Mouse (Mus musculus): ENCODE measurements around the gene Ppp1r14d. TPM values are rescaled to one million over a fixed set of nuclear protein-coding genes. Genes with fewer than 3 reads are reported as not detected.

Ppp1r14d gene
- total and polyA plus RNA-seq, 3 experiments = not detected

DNA sequence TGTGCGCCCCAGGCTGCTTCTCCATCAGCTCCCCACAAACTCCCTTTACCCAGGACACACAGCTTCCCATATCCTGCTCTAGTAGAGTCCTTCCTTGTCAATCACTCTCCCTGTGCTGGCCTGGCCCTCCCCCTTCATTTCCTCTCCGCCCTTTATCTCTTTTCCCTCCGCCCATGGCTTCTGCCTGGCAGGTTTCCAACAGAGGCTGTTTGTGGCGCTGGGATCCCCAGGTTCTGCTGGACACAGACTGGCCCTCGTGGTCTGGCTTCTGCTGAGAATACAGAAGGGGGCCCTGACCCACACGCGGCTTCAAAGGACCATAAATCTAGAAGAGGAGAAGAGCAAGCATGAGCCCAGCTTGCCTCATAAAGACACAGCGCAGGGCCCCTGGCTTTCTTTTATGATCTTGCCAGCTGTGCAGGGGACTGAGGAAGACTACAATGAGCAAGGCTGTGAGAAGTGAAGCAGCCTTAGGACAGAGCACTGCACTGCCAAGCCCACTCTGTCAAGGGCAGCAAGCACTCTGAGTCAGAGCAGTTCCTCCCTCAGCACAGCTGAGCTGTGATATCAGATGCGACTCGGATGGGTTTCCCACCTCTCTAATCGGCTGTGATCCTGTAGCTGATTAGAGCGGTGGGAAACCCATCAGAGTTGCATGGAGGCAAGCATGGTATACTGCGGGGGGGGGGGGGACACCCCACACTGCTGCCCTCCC, 56.7 kb downstream of the Ppp1r14d start:
- H3K27ac ChIP-seq = no peak overlapping the region
- TF ChIP-seq EP300 (IDR thresholded peaks at IDR 0.05; ENCODE audit: insufficient read depth, low read depth, low read length) (no peak), POLR2A (IDR thresholded peaks at IDR 0.05; ENCODE audit: insufficient read depth, low read depth, low read length) (no peak)
- H3K4me3 ChIP-seq = no peak overlapping the region

GRCm38 (mm10) chr2:119172446-119172845, 57.3 kb downstream of the Ppp1r14d start:
- peaks cover 1% of the 10 kb centered on the region for H3K4me1 ChIP-seq (ENCODE audit: control insufficient read depth, insufficient read depth, low read length)
- intact Hi-C loops (cut with DNase I) = no loop called here
- no peak overlapping the region for H3K4me3 ChIP-seq
- no peak overlapping the region for H3K27ac ChIP-seq
- H3K36me3 ChIP-seq (ENCODE audit: control insufficient read depth, insufficient read depth, low read length) = no peaks in the 10 kb centered on the region
- no peaks in the 10 kb centered on the region for H3K27me3 ChIP-seq (ENCODE audit: control insufficient read depth, insufficient read depth, low read length)
- TF ChIP-seq EP300 (IDR thresholded peaks at IDR 0.05; ENCODE audit: insufficient read depth, low read depth, low read length) (no peak), POLR2A (IDR thresholded peaks at IDR 0.05; ENCODE audit: insufficient read depth, low read depth, low read length) (no peak), CTCF (IDR thresholded peaks at IDR 0.05) (no peak)
- H3K9ac ChIP-seq (ENCODE audit: low read depth, low read length) = no peak overlapping the region
- 85% methylated on average over 7 of the region's 7 CpGs for WGBS
- H3K79me2 ChIP-seq (replicated peaks; ENCODE audit: control insufficient read depth, insufficient read depth, low read length) = no peaks in the 10 kb centered on the region
- DNase-seq = no peak

More for the DNA sequence above, 56.7 kb downstream of the Ppp1r14d start:
- DNase-seq = peak; percentile 76 to 77
- Histone ChIP-seq H3K27me3 (ENCODE audit: control insufficient read depth, insufficient read depth, low read length) (no peaks in the 10 kb centered on the region), H3K9ac (ENCODE audit: low read depth, low read length) (no peak overlapping the region), H3K4me1 (ENCODE audit: control insufficient read depth, insufficient read depth, low read length) (peaks cover 1% of the 10 kb centered on the region), H3K36me3 (ENCODE audit: control insufficient read depth, insufficient read depth, low read length) (no peaks in the 10 kb centered on the region), H3K79me2 (replicated peaks; ENCODE audit: control insufficient read depth, insufficient read depth, low read length) (no peaks in the 10 kb centered on the region)
- intact Hi-C loops (cut with DNase I) = no loop called here
- 18% methylated on average over 13 of the region's 13 CpGs for WGBS

GRCm38 (mm10) chr2:119171574-119171973, 58.1 kb downstream of the Ppp1r14d start:
- DNase-seq = no peak
- no peaks in the 10 kb centered on the region for H3K36me3 ChIP-seq (ENCODE audit: control insufficient read depth, insufficient read depth, low read length)
- no peak overlapping the region for H3K4me3 ChIP-seq
- no peak for TF ChIP-seq EP300 (IDR thresholded peaks at IDR 0.05; ENCODE audit: insufficient read depth, low read depth, low read length)
- no peak for TF ChIP-seq CTCF (IDR thresholded peaks at IDR 0.05)
- TF ChIP-seq POLR2A (IDR thresholded peaks at IDR 0.05; ENCODE audit: insufficient read depth, low read depth, low read length) = no peak
- H3K79me2 ChIP-seq (replicated peaks; ENCODE audit: control insufficient read depth, insufficient read depth, low read length) = no peaks in the 10 kb centered on the region
- H3K27me3 ChIP-seq (ENCODE audit: control insufficient read depth, insufficient read depth, low read length) = no peaks in the 10 kb centered on the region
- no peak overlapping the region for H3K27ac ChIP-seq
- intact Hi-C loops (cut with DNase I) = no loop called here
- peaks cover 7% of the 10 kb centered on the region for H3K4me1 ChIP-seq (ENCODE audit: control insufficient read depth, insufficient read depth, low read length)
- WGBS = 57% methylated on average over 8 of the region's 8 CpGs
- H3K9ac ChIP-seq (ENCODE audit: low read depth, low read length) = no peak overlapping the region

GRCm38 (mm10) chr2:119170282-119170681, 59.4 kb downstream of the Ppp1r14d start:
- WGBS = 90% methylated on average over 2 of the region's 2 CpGs
- intact Hi-C loops (cut with DNase I) = no loop called here
- Histone ChIP-seq H3K27ac (no peak overlapping the region), H3K36me3 (ENCODE audit: control insufficient read depth, insufficient read depth, low read length) (no peaks in the 10 kb centered on the region), H3K4me3 (no peak overlapping the region), H3K9ac (ENCODE audit: low read depth, low read length) (no peak overlapping the region), H3K27me3 (ENCODE audit: control insufficient read depth, insufficient read depth, low read length) (no peaks in the 10 kb centered on the region), H3K79me2 (replicated peaks; ENCODE audit: control insufficient read depth, insufficient read depth, low read length) (no peaks in the 10 kb centered on the region), H3K4me1 (ENCODE audit: control insufficient read depth, insufficient read depth, low read length) (peaks cover 7% of the 10 kb centered on the region)
- no peak for DNase-seq
- TF ChIP-seq EP300 (IDR thresholded peaks at IDR 0.05; ENCODE audit: insufficient read depth, low read depth, low read length) (no peak), POLR2A (IDR thresholded peaks at IDR 0.05; ENCODE audit: insufficient read depth, low read depth, low read length) (no peak), CTCF (IDR thresholded peaks at IDR 0.05) (no peak)

Other genes starting within 250 kb of the Ppp1r14d start
- 10 to 100 TPM in 1 of 2 experiments, 1 to 10 TPM in 1; 9.7 to 10.9 TPM for gene Ccdc32, start 200.5 kb downstream of the Ppp1r14d start, total RNA-seq (2021)
- 5.2 and 10.8 TPM in 2 replicates for gene Ccdc32, start 200.5 kb downstream of the Ppp1r14d start, polyA plus RNA-seq (2012; rRNA removed)
- gene Rpusd2, start 195.1 kb downstream of the Ppp1r14d start, total RNA-seq (2021) = 1 to 10 TPM; 4.1 to 5.1 TPM
- gene Rpusd2, start 195.1 kb downstream of the Ppp1r14d start, polyA plus RNA-seq (2012; rRNA removed) = 3.4 and 5.7 TPM in 2 replicates
- gene Knl1, start 182.8 kb downstream of the Ppp1r14d start, total RNA-seq (2021) = under 1 TPM; 0.39 to 0.48 TPM
- gene Knl1, start 182.8 kb downstream of the Ppp1r14d start, polyA plus RNA-seq (2012; rRNA removed) = 0.02 and 0.06 TPM in 2 replicates
- under 1 TPM; 0.44 to 0.48 TPM for gene Rad51, start 117.1 kb downstream of the Ppp1r14d start, total RNA-seq (2021)
- gene Rad51, start 117.1 kb downstream of the Ppp1r14d start, polyA plus RNA-seq (2012; rRNA removed) = 0.70 and 1.0 TPM in 2 replicates
- gene Rmdn3, start 72.9 kb downstream of the Ppp1r14d start, total RNA-seq (2021) = 10 to 100 TPM; 20.0 to 20.1 TPM
- gene Rmdn3, start 72.9 kb downstream of the Ppp1r14d start, polyA plus RNA-seq (2012; rRNA removed) = 9.0 and 12.4 TPM in 2 replicates
- 10 to 100 TPM in 1 of 2 experiments, 1 to 10 TPM in 1; 8.0 to 10.2 TPM for gene Gchfr, start 62.1 kb downstream of the Ppp1r14d start, total RNA-seq (2021)
- 19.3 and 28.8 TPM in 2 replicates for gene Gchfr, start 62.1 kb downstream of the Ppp1r14d start, polyA plus RNA-seq (2012; rRNA removed)
- gene Gm14137, start 55.4 kb downstream of the Ppp1r14d start, total RNA-seq (2021) = not detected
- 0.04 TPM in 1 of 2 replicates, not detected in the other for gene Gm14137, start 55.4 kb downstream of the Ppp1r14d start, polyA plus RNA-seq (2012; rRNA removed)
- gene Zfyve19, start 21.3 kb downstream of the Ppp1r14d start, total RNA-seq (2021) = 10 to 100 TPM in 1 of 2 experiments, 1 to 10 TPM in 1; 8.5 to 11.6 TPM
- gene Zfyve19, start 21.3 kb downstream of the Ppp1r14d start, polyA plus RNA-seq (2012; rRNA removed) = 17.1 and 25.2 TPM in 2 replicates
- gene Dnajc17, start 21.1 kb downstream of the Ppp1r14d start, total RNA-seq (2021) = 10 to 100 TPM in 1 of 2 experiments, 1 to 10 TPM in 1; 9.3 to 10.1 TPM
- 2.5 and 4.1 TPM in 2 replicates for gene Dnajc17, start 21.1 kb downstream of the Ppp1r14d start, polyA plus RNA-seq (2012; rRNA removed)
- gene Spint1, start 7.5 kb upstream of the Ppp1r14d start, total RNA-seq (2021) = not detected
- gene Spint1, start 7.5 kb upstream of the Ppp1r14d start, polyA plus RNA-seq (2012; rRNA removed) = 0.32 and 1.1 TPM in 2 replicates
- gene Rhov, start 41.4 kb upstream of the Ppp1r14d start, total RNA-seq (2021) = not detected
- gene Rhov, start 41.4 kb upstream of the Ppp1r14d start, polyA plus RNA-seq (2012; rRNA removed) = 0.12 TPM in 1 of 2 replicates, not detected in the other
- 10 to 100 TPM; 12.2 TPM for gene Vps18, start 58.8 kb upstream of the Ppp1r14d start, total RNA-seq (2021)
- gene Vps18, start 58.8 kb upstream of the Ppp1r14d start, polyA plus RNA-seq (2012; rRNA removed) = 10.2 and 12.6 TPM in 2 replicates
- 10 to 100 TPM; 13.7 to 15.8 TPM for gene Dll4, start 95.9 kb upstream of the Ppp1r14d start, total RNA-seq (2021)
- 22.0 and 35.8 TPM in 2 replicates for gene Dll4, start 95.9 kb upstream of the Ppp1r14d start, polyA plus RNA-seq (2012; rRNA removed)
- gene Chac1, start 121.3 kb upstream of the Ppp1r14d start, total RNA-seq (2021) = 10 to 100 TPM in 1 of 2 experiments, 1 to 10 TPM in 1; 5.6 to 13.7 TPM
- gene Chac1, start 121.3 kb upstream of the Ppp1r14d start, polyA plus RNA-seq (2012; rRNA removed) = 6.2 and 8.1 TPM in 2 replicates
- gene Ino80, start 247.8 kb upstream of the Ppp1r14d start, total RNA-seq (2021) = 1 to 10 TPM; 9.5 to 9.7 TPM
- gene Ino80, start 247.8 kb upstream of the Ppp1r14d start, polyA plus RNA-seq (2012; rRNA removed) = 5.1 and 7.0 TPM in 2 replicates

Measured in heart, adult 2 months (tissue).